Mouse (Mus musculus) embryonic fibroblast, embryonic 13.5 days (primary cell): ENCODE measurements around the gene Tcf7l2. TPM values are rescaled to one million over a fixed set of nuclear protein-coding genes. Genes with fewer than 3 reads are reported as not detected.

Experiments used
- H3K27ac ChIP-seq: 2 replicates; pipeline ENCODE4 v1.5.1; 2012; ENCODE audit warnings: low read length, control low read depth, inconsistent platforms; ENCODE audit not compliant: insufficient read depth
- H3K4me1 ChIP-seq: 2 replicates; pipeline ENCODE4 v1.6.1; 2011; ENCODE audit warnings: low read length; ENCODE audit not compliant: control insufficient read depth, insufficient read depth
- H3K4me3 ChIP-seq: 2 replicates; pipeline ENCODE4 v1.5.1; 2011; ENCODE audit warnings: mild to moderate bottlenecking, control low read depth, low read length; ENCODE audit not compliant: insufficient read depth
- CTCF ChIP-seq: IDR thresholded peaks from 2 replicates; pipeline ENCODE4 v1.5.1; 2011; ENCODE audit warnings: mild to moderate bottlenecking, control low read depth, low read length, moderate library complexity, borderline replicate concordance; ENCODE audit not compliant: insufficient read depth
- POLR2A ChIP-seq: IDR thresholded peaks from 2 replicates; pipeline ENCODE4 v1.6.1; 2011; ENCODE audit warnings: low read depth, mild to moderate bottlenecking, control low read depth, low read length, moderate library complexity
- polyA plus RNA-seq: library from polyadenylated mRNA; stranded (reverse); fragments of >200 nt; gene quantifications from 2 replicates; pipeline ENCODE4 v1.2.4, GENCODE M21; 2011; ENCODE audit warnings: low read depth; ENCODE audit not compliant: missing spikeins, insufficient read length

The Tcf7l2 gene
- polyA plus RNA-seq, 1 experiment, result 41.1 TPM

DNA sequence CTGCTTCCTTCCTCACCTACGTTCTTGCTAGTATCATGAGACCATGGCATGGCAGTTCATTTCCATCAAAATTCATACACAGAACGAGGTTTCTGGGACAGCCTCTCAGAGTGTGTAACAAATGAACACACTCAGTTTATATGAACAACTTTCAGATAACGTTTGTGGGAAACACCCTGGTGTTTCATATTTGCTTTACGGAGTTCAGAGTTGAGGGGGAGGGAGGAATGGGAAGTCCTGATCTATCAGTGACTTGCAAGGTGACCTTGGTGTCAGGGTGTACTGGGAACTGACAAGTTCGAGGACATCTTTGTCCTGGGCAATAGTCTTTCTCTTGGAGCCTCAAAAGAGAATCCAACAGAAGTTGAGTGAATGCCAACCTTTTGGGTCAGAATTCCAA is 197.5 kb downstream of the Tcf7l2 start:
- H3K27ac ChIP-seq, result no peak overlapping the region
- TF ChIP-seq POLR2A, result no peak
- no peak for TF ChIP-seq CTCF
- H3K4me1 ChIP-seq, result no peaks in the 10 kb centered on the region
- no peak overlapping the region for H3K4me3 ChIP-seq

DNA sequence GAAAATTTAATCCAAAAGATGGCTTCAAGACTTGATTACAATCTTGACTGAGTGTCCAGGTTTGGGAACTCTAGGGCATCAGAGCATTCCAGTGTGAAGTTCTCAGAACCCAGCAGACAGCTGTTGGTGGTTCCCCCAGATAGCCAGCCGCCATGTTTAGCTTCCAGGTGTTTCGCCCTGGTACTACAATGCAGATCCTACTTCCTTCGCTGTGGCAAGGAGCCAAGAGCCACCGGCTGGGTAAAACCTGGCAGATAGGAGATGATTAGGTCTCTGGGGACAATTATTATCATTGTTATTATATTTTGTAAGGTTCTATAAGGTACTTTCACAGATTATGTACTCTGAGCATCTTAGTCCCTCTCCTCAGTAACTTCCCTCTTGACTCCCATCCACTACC is 198.1 kb downstream of the Tcf7l2 start:
- TF ChIP-seq POLR2A (no peak), CTCF (no peak)
- Histone ChIP-seq H3K27ac (no peak overlapping the region), H3K4me1 (no peaks in the 10 kb centered on the region), H3K4me3 (no peak overlapping the region)

DNA sequence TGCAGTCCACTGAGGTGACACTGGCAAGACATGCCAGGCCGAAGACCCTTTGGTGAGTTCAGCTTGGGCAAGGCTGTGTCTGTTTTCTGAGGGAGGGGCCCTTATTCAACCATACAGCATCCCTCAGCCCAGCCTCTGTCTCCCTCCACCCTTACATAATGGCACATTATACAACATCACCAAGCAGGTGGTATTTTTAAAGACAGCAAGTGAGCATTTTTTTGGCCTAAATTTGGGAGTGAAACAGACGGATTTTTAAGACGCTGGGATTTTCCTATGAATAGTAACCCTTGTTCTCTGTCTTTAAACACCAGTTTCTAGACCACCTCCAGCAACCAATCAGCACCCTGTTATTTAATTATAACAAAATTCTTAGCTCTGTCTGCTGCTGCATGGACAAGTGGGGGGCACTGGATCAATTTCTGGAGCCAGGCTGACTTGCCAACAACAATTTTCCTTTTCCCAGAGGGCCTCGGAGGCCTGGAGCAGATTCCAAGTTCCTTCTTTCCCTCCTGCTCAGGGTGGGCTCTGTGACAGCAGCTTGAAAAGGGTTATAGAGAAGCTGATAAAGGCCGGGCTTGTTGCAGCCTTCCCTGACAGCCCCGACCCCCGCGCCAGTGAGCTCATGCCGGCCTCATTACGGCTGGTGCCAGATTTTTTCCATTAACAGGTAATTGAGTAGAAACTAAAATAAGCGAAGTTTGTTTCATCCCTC is 199.1 kb downstream of the Tcf7l2 start:
- Histone ChIP-seq H3K4me3 (no peak overlapping the region), H3K4me1 (no peaks in the 10 kb centered on the region), H3K27ac (no peak overlapping the region)
- no peak for TF ChIP-seq POLR2A
- no peak for TF ChIP-seq CTCF

DNA sequence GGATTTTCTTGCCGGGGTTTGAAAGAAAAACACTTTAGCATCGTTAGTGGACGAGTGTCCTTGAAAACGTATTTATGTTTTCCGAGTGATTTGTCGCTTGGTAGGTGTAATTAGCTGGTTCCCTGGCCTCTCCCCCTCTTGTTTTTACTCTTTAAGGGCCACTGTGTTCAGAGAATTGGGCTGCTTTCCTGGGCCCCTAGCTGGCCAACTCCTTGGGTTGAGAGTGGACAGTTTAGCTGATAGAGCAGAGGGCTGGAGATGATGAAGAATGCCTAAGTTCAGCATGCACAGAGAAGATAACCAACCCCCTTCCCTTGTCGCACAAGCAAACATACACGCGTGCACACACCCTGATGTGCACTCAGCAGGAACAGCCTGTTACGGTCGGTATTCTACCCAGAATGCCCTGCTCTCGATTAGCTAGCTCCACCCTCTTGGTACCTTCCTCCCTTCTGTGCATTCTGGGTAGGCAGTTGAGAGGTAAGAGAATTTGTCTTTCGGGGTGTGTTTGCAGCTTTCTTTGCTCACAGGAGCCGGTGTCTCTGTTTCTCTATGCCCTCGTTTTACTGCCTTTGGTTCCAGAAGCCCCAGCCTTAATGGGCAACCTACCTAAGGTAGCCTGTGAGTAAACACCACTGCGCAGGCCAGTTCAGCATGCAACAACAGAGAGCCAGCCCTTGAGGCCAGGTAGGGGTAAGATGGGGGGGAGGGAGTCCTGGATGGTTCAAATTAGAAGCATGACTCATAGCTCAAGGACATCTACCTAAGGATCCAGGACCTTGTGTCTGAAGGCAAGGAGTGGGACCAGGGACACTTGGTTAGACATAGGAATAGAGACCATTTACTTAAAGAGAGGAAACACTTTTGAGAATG is 199.9 kb downstream of the Tcf7l2 start:
- Histone ChIP-seq H3K4me3 (no peak overlapping the region), H3K27ac (no peak overlapping the region), H3K4me1 (no peaks in the 10 kb centered on the region)
- no peak for TF ChIP-seq POLR2A
- TF ChIP-seq CTCF, result no peak

DNA sequence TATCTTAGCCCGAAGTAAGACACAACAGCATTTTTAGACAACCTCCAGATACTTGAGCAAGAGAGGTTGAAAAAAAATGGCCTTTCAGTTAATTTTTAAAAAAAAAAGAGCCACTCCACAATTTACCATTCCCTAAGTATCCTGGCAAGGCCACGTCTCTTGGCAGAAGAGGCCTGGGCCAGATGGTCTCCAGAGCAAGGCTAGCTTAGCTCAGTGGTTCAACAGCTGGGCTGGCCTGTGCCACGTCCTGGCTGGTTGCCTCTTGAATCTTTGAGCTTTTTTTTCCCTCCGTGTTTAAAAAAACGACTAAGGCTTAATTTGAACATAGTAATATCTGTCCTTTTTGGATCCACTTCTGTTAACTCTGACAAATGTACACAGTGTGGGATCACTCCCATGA is 209.8 kb downstream of the Tcf7l2 start:
- H3K4me1 ChIP-seq, result no peaks in the 10 kb centered on the region
- H3K4me3 ChIP-seq, result no peak overlapping the region
- no peak overlapping the region for H3K27ac ChIP-seq
- TF ChIP-seq CTCF, result no peak
- TF ChIP-seq POLR2A, result no peak

DNA sequence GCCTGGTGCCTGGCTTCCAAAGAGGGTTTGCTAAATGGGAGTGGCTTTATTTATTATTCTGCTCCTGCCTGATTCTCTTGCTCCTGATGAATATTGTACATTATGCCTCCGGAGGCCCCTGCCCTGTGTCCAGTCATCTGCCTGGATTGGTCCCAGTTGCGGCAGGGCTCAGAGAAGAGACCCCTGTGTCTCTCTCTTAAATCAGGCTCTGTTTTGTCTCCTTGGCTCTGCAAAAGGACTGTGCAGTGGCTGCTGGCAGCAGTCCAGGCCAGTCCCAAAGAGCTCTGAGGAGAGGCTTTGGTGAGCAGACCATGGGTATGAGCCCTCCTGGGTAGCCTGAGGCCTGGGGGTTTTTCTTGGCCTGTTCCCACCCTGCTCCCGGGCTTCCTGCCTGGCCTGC is 211.6 kb downstream of the Tcf7l2 start:
- Histone ChIP-seq H3K27ac (no peak overlapping the region), H3K4me3 (no peak overlapping the region), H3K4me1 (no peaks in the 10 kb centered on the region)
- TF ChIP-seq POLR2A (no peak), CTCF (no peak)

DNA sequence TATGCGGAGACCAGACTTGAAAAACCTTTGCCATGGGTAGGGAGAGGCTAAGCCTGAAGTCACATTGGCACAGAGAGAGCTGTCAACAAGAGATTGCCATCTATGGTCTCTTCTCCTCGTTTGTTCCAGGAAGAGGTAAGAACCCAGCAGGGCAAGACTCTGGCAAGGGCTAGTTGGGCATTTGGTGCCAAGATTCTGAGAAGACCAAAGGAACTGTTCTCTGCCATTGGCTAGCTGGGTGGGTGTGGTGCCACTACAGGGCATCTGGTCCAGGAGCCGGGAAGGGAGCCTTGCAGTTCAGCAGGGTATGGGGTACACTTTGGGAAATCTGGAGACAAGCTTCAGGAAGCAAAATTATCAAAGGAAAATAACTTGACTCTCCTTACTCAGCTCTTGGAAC is 213.5 kb downstream of the Tcf7l2 start:
- no peak overlapping the region for H3K4me3 ChIP-seq
- H3K27ac ChIP-seq, result no peak overlapping the region
- TF ChIP-seq POLR2A, result no peak
- no peak for TF ChIP-seq CTCF

DNA sequence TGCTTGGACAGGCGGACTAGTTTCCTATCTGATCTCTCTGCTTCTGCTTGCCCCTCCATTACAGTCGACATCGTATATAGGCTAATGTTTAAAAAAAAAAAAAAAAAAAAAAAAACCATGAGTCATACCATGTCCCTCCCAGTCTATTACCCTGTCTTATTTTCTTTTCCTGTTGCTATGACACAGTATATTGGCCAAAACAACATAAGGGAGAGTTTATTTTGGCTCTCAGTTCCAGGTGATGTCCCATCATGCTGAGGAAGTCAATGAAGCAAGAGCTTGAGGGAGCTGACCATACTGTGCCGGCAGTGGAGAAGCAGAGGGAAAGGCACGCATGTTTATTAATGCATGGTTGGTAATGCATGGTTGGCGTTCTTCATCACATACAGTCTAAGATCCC is 215.1 kb downstream of the Tcf7l2 start:
- no peaks in the 10 kb centered on the region for H3K4me1 ChIP-seq
- no peak overlapping the region for H3K27ac ChIP-seq
- no peak overlapping the region for H3K4me3 ChIP-seq
- TF ChIP-seq CTCF, result no peak
- TF ChIP-seq POLR2A, result no peak

More for the DNA sequence above, 213.5 kb downstream of the Tcf7l2 start:
- H3K4me1 ChIP-seq, result no peaks in the 10 kb centered on the region

DNA sequence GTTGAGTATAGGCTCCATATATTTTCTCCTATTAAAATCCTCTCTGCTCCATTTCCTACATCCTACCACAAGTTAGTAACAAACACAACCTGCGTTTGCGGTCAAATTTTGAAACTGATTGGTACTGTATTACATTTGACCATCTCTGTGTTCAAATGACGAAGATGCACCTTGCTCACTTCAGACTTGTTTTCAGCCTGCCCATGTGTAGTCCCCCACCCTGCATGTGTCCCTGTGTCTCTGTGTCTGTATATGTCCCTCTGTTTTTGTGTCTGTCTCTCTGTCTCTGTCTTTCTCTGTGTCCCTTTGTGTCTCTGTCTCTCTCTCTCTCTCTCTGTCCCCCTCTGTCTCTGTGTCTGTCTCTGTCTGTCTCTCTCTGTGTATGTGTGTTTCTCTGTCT is 222.8 kb downstream of the Tcf7l2 start:
- TF ChIP-seq CTCF (no peak), POLR2A (no peak)
- Histone ChIP-seq H3K27ac (no peak overlapping the region), H3K4me1 (no peaks in the 10 kb centered on the region), H3K4me3 (no peak overlapping the region)

DNA sequence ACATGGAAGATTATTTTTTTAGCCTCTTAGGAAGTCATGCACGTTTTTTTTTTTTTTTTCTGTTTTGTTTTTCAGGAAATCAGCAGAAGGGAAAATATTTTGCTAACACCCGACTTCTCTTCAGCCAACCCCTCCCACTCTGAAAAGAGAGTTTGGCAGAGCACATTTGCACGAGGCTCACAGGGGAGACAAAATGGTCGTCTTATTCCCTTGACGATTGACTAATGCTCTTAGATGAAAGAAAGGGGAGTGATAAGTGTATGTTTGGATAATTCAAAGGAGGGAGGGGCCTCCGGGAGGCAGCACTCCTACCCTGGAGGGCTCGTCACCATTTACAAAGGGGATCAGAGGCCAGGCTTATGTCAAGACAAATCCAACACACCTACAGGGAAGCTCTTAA is 224.4 kb downstream of the Tcf7l2 start:
- Histone ChIP-seq H3K4me1 (peaks cover 7% of the 10 kb centered on the region), H3K27ac (no peak overlapping the region), H3K4me3 (no peak overlapping the region)
- no peak for TF ChIP-seq POLR2A
- TF ChIP-seq CTCF, result no peak
